Mouse (Mus musculus): Measurements from ENCODE around the gene Fancg. TPM values are rescaled to one million over a fixed set of nuclear protein-coding genes. Genes with fewer than 3 reads are reported as not detected.

Fancg gene
- polyA plus RNA-seq, 1 experiment: 2.6 TPM

GRCm38 (mm10) chr4:42969304-42969703 lies 41.0 kb downstream of the Fancg start, which contains the start of gene 1700022I11Rik:
1700022I11Rik (plus strand) TSS chr4:42969604.
- Histone ChIP-seq H3K79me2 (ENCODE audit: control insufficient read depth, insufficient read depth) (no peaks in the 10 kb centered on the region), H3K27me3 (ENCODE audit: control insufficient read depth, insufficient read depth, insufficient read length) (no peaks in the 10 kb centered on the region), H3ac (ENCODE audit: control insufficient read depth, insufficient read length) (no peak within 1 kb of the TSS), H3K4me3 (no peak within 1 kb of the TSS), H3K36me3 (ENCODE audit: control insufficient read depth, insufficient read depth) (no peaks in the 10 kb centered on the region), H3K4me2 (ENCODE audit: low read depth) (no peak within 1 kb of the TSS)
- no peak for TF ChIP-seq MAX (IDR thresholded peaks at IDR 0.05; ENCODE audit: low read depth)
- no peak for TF ChIP-seq TCF12 (IDR thresholded peaks at IDR 0.05; ENCODE audit: insufficient read depth, poor library complexity, severe bottlenecking)
- TF ChIP-seq E2F4 (IDR thresholded peaks at IDR 0.05; ENCODE audit: insufficient read depth): no peak

DNA sequence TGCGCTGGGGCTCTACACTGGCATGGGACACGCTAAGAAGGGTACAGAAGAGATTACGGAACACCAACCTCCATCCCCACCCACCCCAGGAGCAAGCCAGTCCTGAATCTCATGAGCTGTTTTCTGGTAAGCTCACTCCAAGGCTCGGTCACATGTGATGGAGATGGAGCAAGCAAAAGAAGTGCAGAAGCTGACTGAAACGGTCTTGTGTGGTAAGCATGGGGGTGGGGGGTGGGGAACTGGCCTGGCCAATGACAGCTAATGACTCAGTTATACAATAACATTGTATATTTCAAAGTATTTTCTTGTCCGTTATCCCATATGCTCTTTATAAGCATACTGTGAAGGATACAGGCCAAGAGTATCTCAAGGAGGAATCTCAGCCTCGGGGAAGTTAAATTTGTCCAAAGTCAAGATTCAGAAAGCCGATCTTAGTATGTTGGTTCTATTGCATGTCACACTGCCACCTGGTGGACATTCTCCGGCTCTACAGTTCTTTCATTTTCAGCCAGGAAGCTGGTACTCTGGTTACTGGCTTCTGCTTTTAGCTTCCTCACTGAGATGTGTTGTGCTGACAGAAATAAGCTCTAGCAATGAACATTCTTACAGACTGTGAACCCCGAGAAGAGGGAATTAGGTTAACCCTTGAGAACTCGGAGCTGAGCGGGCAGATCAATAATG lies 45.1 kb downstream of the Fancg start:
- H3K4me2 ChIP-seq (ENCODE audit: low read depth): peak overlapping the region; percentile 13
- TF ChIP-seq MAX (IDR thresholded peaks at IDR 0.05; ENCODE audit: low read depth): no peak
- TF ChIP-seq REST (IDR thresholded peaks at IDR 0.05; ENCODE audit: insufficient read depth, insufficient read length): no peak
- no peak for TF ChIP-seq TCF12 (IDR thresholded peaks at IDR 0.05; ENCODE audit: insufficient read depth, poor library complexity, severe bottlenecking)
- TF ChIP-seq E2F4 (IDR thresholded peaks at IDR 0.05; ENCODE audit: insufficient read depth): no peak
- TF ChIP-seq POLR2AphosphoS2 (IDR thresholded peaks at IDR 0.05; ENCODE audit: insufficient read length, low read depth): no peak
- no peak for TF ChIP-seq SRF (IDR thresholded peaks at IDR 0.05; ENCODE audit: control insufficient read depth, insufficient read length, low read depth)
- no peak for TF ChIP-seq MYOD1 (IDR thresholded peaks at IDR 0.05; ENCODE audit: control insufficient read depth in 1 of 3, insufficient read length in 2 of 3, low read depth in 2 of 3)
- no peak for TF ChIP-seq POLR2A (IDR thresholded peaks at IDR 0.05; ENCODE audit: insufficient read length, low read depth)
- no peak for TF ChIP-seq MYOG (IDR thresholded peaks at IDR 0.05; ENCODE audit: control insufficient read depth in 1 of 3, insufficient read depth in 1 of 3, insufficient read length in 2 of 3, low read depth in 2 of 3)
- TF ChIP-seq USF1 (IDR thresholded peaks at IDR 0.05; ENCODE audit: low read depth): no peak
- no peak overlapping the region for H3ac ChIP-seq (ENCODE audit: control insufficient read depth, insufficient read length)
- no peak overlapping the region for H3K4me3 ChIP-seq
- no peaks in the 10 kb centered on the region for H3K79me2 ChIP-seq (ENCODE audit: control insufficient read depth, insufficient read depth)
- H3K36me3 ChIP-seq (ENCODE audit: control insufficient read depth, insufficient read depth): no peaks in the 10 kb centered on the region
- H3K27me3 ChIP-seq (ENCODE audit: control insufficient read depth, insufficient read depth, insufficient read length): no peaks in the 10 kb centered on the region

DNA sequence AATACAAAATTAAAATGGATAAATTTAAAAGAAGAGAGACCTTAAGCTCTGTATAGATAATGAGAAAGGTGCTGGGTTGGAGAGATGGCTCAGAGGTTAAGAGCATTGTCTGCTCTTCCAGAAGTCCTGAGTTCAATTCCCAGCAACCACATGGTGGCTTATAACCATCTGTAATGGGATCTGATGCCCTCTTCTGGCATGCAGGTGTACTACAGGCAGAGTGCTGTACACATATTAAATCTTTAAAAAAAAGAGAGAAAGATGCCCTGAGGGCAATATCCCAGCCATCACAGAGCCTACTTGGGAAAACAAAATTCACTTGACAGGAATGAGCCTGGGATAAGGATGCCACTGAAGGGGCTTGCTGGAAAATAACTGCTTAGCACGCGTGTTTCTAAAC lies 46.8 kb downstream of the Fancg start:
- Histone ChIP-seq H3K27me3 (ENCODE audit: control insufficient read depth, insufficient read depth, insufficient read length) (no peaks in the 10 kb centered on the region), H3ac (ENCODE audit: control insufficient read depth, insufficient read length) (no peak overlapping the region), H3K36me3 (ENCODE audit: control insufficient read depth, insufficient read depth) (no peaks in the 10 kb centered on the region), H3K4me3 (no peak overlapping the region), H3K4me2 (ENCODE audit: low read depth) (no peak overlapping the region), H3K79me2 (ENCODE audit: control insufficient read depth, insufficient read depth) (no peaks in the 10 kb centered on the region)
- TF ChIP-seq USF1 (IDR thresholded peaks at IDR 0.05; ENCODE audit: low read depth) (no peak), CEBPB (IDR thresholded peaks at IDR 0.05; ENCODE audit: insufficient read depth, poor library complexity, severe bottlenecking) (no peak), MAX (IDR thresholded peaks at IDR 0.05; ENCODE audit: low read depth) (no peak)

GRCm38 (mm10) chr4:42961592-42961991 lies 48.7 kb downstream of the Fancg start:
- Histone ChIP-seq H3ac (ENCODE audit: control insufficient read depth, insufficient read length) (no peak overlapping the region), H3K36me3 (ENCODE audit: control insufficient read depth, insufficient read depth) (no peaks in the 10 kb centered on the region), H3K4me2 (ENCODE audit: low read depth) (no peak overlapping the region), H3K4me3 (no peak overlapping the region), H3K27me3 (ENCODE audit: control insufficient read depth, insufficient read depth, insufficient read length) (no peaks in the 10 kb centered on the region), H3K79me2 (ENCODE audit: control insufficient read depth, insufficient read depth) (no peaks in the 10 kb centered on the region)
- TF ChIP-seq E2F4 (IDR thresholded peaks at IDR 0.05; ENCODE audit: insufficient read depth) (no peak), POLR2A (IDR thresholded peaks at IDR 0.05; ENCODE audit: insufficient read length, low read depth) (no peak), TCF12 (IDR thresholded peaks at IDR 0.05; ENCODE audit: insufficient read depth, poor library complexity, severe bottlenecking) (no peak), POLR2AphosphoS2 (IDR thresholded peaks at IDR 0.05; ENCODE audit: insufficient read length, low read depth) (no peak), CEBPB (IDR thresholded peaks at IDR 0.05; ENCODE audit: insufficient read depth, poor library complexity, severe bottlenecking) (no peak)

GRCm38 (mm10) chr4:42959382-42959781 lies 50.9 kb downstream of the Fancg start:
- Histone ChIP-seq H3K79me2 (ENCODE audit: control insufficient read depth, insufficient read depth) (no peaks in the 10 kb centered on the region), H3K36me3 (ENCODE audit: control insufficient read depth, insufficient read depth) (no peaks in the 10 kb centered on the region), H3ac (ENCODE audit: control insufficient read depth, insufficient read length) (no peak overlapping the region), H3K4me2 (ENCODE audit: low read depth) (no peak overlapping the region), H3K27me3 (ENCODE audit: control insufficient read depth, insufficient read depth, insufficient read length) (no peaks in the 10 kb centered on the region), H3K4me3 (no peak overlapping the region)
- no peak for TF ChIP-seq USF1 (IDR thresholded peaks at IDR 0.05; ENCODE audit: low read depth)
- peak in 1 of 3 experiments; percentile 19 for TF ChIP-seq MYOG (IDR thresholded peaks at IDR 0.05; ENCODE audit: control insufficient read depth in 1 of 3, insufficient read depth in 1 of 3, insufficient read length in 2 of 3, low read depth in 2 of 3)
- no peak for TF ChIP-seq E2F4 (IDR thresholded peaks at IDR 0.05; ENCODE audit: insufficient read depth)
- TF ChIP-seq MAX (IDR thresholded peaks at IDR 0.05; ENCODE audit: low read depth): no peak
- TF ChIP-seq POLR2AphosphoS2 (IDR thresholded peaks at IDR 0.05; ENCODE audit: insufficient read length, low read depth): peak; percentile 66

DNA sequence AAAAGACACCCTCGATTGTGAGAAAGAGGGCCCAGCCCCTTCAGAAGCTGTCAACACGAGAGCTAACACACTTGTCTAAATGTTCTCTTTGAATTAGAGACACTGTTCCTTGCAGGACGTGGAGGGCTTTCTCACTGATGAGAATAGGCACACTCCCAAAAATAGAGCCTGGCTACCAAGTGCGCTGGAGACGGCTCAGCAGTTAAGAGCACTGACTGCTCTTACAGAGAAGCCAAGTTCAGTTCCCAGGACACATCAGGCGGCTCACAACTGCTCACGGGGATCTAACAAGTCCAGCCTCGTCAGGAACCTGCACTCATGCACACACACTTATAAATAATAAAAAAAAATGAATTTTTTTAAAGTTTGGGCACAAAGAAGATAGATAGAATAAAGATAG lies 51.4 kb downstream of the Fancg start:
- Histone ChIP-seq H3K79me2 (ENCODE audit: control insufficient read depth, insufficient read depth) (no peaks in the 10 kb centered on the region), H3ac (ENCODE audit: control insufficient read depth, insufficient read length) (no peak overlapping the region), H3K27me3 (ENCODE audit: control insufficient read depth, insufficient read depth, insufficient read length) (no peaks in the 10 kb centered on the region), H3K36me3 (ENCODE audit: control insufficient read depth, insufficient read depth) (no peaks in the 10 kb centered on the region), H3K4me3 (no peak overlapping the region), H3K4me2 (ENCODE audit: low read depth) (peak overlapping the region; percentile 6)
- TF ChIP-seq MYOG (IDR thresholded peaks at IDR 0.05; ENCODE audit: control insufficient read depth in 1 of 3, insufficient read depth in 1 of 3, insufficient read length in 2 of 3, low read depth in 2 of 3) (no peak), USF1 (IDR thresholded peaks at IDR 0.05; ENCODE audit: low read depth) (no peak), REST (IDR thresholded peaks at IDR 0.05; ENCODE audit: insufficient read depth, insufficient read length) (no peak), TCF12 (IDR thresholded peaks at IDR 0.05; ENCODE audit: insufficient read depth, poor library complexity, severe bottlenecking) (no peak), POLR2AphosphoS2 (IDR thresholded peaks at IDR 0.05; ENCODE audit: insufficient read length, low read depth) (no peak), CEBPB (IDR thresholded peaks at IDR 0.05; ENCODE audit: insufficient read depth, poor library complexity, severe bottlenecking) (no peak), MAX (IDR thresholded peaks at IDR 0.05; ENCODE audit: low read depth) (no peak), MYOD1 (IDR thresholded peaks at IDR 0.05; ENCODE audit: control insufficient read depth in 1 of 3, insufficient read length in 2 of 3, low read depth in 2 of 3) (no peak), POLR2A (IDR thresholded peaks at IDR 0.05; ENCODE audit: insufficient read length, low read depth) (no peak), SRF (IDR thresholded peaks at IDR 0.05; ENCODE audit: control insufficient read depth, insufficient read length, low read depth) (no peak), TCF3 (IDR thresholded peaks at IDR 0.05; ENCODE audit: insufficient read length, low read depth) (no peak), E2F4 (IDR thresholded peaks at IDR 0.05; ENCODE audit: insufficient read depth) (no peak)

Measured in myocyte (in vitro differentiated cells).